Mouse (Mus musculus): ENCODE data around the gene Gpam. TPM values are rescaled to one million over a fixed set of nuclear protein-coding genes. Genes with fewer than 3 reads are reported as not detected.

Gene Gpam
- polyA plus RNA-seq, 1 experiment from 2014 or later, result 20.6 TPM

DNA sequence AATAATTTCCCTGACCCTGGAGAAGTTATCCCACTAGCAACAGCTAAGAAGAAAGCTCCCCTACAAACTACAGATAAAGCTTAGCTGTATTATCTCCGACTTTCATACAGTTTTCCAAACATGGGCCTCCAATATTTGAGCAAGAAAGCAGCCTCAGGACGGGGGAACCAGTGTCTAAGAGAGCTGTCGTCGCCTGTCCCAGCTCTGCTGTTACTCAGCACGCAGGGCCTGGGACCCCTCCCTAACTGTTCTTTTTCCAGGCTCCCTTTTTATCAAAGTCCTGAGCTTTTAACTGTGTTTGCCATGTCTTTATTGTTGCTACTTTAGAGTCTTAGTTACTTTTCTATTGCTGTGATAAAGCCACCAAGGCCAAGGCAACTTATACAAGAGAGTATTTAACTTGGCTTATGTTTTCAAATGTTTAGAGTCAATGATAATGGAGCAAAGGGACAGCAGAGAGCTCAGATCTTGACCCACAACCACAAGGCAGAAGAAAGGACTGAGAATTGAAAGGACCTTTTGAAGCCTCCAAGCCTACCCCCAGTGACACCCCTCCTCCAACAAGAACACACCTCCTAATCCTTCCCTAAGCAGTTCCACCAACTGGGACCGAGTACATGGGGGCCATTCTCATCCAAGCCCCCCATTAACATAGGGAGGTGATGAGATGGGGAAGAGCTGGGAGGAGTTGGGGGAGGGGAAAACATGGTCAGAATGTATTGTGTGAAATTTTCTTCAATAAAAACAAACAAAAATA is 9.8 kb downstream of the Gpam start:
- Histone ChIP-seq H3K4me1 (ENCODE audit: insufficient read depth, low read length) (peaks cover 4% of the 10 kb centered on the region), H3K27ac (ENCODE audit: low read length) (no peak overlapping the region), H3K9ac (replicated peaks; ENCODE audit: low read length) (no peak overlapping the region), H3K36me3 (ENCODE audit: insufficient read depth, low read length) (no peaks in the 10 kb centered on the region), H3K9me3 (ENCODE audit: low read length) (no peaks in the 10 kb centered on the region), H3K4me2 (replicated peaks; ENCODE audit: low read depth, low read length) (no peak overlapping the region), H3K4me3 (ENCODE audit: low read length) (no peak overlapping the region), H3K27me3 (ENCODE audit: insufficient read depth, low read length) (no peaks in the 10 kb centered on the region)
- 73% methylated on average over 6 of the region's 6 CpGs for WGBS
- no peak for ATAC-seq (ENCODE audit: low FRiP score, low TSS enrichment)

DNA sequence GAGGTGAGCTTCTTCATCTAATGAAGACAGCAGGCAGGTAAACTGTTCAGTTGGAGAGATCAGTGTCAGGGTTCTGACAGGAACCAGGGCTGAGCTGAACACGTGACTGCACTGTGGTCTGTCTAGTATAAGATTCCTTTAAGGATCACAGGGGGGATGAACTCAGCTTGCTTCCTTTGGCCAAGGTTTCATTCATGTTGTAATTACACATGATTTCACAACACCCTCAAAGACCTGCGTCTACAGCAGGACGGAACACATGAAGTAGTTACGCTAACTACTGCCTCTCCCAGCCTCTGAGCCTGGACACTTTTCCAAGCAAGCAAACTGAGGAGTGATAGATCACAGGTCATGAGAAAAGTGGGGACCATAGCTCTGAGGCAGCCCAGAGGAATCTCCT is 11.5 kb downstream of the Gpam start:
- 91% methylated on average over 4 of the region's 4 CpGs for WGBS
- H3K27ac ChIP-seq (ENCODE audit: low read length), result no peak overlapping the region
- H3K9me3 ChIP-seq (ENCODE audit: low read length), result no peaks in the 10 kb centered on the region
- no peak for ATAC-seq (ENCODE audit: low FRiP score, low TSS enrichment)
- H3K9ac ChIP-seq (replicated peaks; ENCODE audit: low read length), result no peak overlapping the region
- no peaks in the 10 kb centered on the region for H3K27me3 ChIP-seq (ENCODE audit: insufficient read depth, low read length)
- no peaks in the 10 kb centered on the region for H3K36me3 ChIP-seq (ENCODE audit: insufficient read depth, low read length)
- H3K4me1 ChIP-seq (ENCODE audit: insufficient read depth, low read length), result peaks cover 4% of the 10 kb centered on the region
- no peak overlapping the region for H3K4me3 ChIP-seq (ENCODE audit: low read length)
- no peak overlapping the region for H3K4me2 ChIP-seq (replicated peaks; ENCODE audit: low read depth, low read length)

DNA sequence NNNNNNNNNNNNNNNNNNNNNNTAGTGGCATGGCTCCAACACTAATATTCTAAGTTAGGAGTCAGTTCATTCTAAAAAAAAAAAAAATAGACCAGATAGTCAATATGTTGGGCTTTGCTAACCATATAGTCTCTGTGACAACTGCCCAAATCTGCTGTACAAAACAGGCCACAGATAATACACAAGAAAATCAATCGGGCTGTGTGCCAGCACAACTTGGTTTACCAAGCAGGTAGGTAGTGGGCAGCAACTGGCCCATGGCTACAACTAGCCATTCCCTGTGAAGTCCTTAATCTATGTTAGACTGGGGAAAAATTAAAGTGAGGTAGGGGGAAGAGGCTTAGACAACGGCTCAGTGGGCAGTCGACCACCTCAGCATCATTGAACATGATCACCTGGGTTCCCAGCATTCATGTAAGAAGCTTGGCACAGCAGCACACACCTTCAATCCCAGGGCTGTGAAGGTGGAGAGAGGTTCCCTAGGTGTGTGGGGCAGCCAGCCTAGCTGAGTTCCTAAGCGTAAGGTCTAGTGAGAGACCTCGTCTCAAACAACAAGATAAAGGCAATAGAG is 12.1 kb downstream of the Gpam start:
- ATAC-seq (ENCODE audit: low FRiP score, low TSS enrichment), result no peak

DNA sequence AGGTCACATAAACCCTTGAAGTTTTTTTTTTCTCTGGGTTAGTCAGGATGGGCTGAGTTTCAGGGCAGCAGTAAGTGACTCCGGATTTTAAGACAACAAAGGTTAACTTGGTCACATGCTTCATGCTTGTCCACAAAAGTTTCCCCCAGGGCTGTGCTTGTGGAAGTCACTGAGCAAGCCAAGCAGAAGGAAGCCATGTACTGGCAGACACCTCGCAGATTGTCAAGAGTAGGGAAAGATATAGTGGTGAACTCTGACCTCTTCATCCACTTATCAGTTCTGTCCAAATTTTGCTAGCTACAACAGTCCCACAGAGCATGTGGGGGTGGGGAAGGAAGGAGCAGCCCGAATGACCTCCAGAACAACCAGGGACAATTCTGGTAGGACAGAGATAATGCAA is 19.1 kb downstream of the Gpam start:
- ATAC-seq (ENCODE audit: low FRiP score, low TSS enrichment), result no peak
- H3K27me3 ChIP-seq (ENCODE audit: insufficient read depth, low read length), result no peaks in the 10 kb centered on the region
- WGBS, result 35% methylated on average over 3 of the region's 3 CpGs
- no peak overlapping the region for H3K4me3 ChIP-seq (ENCODE audit: low read length)
- H3K36me3 ChIP-seq (ENCODE audit: insufficient read depth, low read length), result no peaks in the 10 kb centered on the region
- no peaks in the 10 kb centered on the region for H3K9me3 ChIP-seq (ENCODE audit: low read length)
- H3K27ac ChIP-seq (ENCODE audit: low read length), result no peak overlapping the region
- H3K9ac ChIP-seq (replicated peaks; ENCODE audit: low read length), result no peak overlapping the region
- 0 out of 2 replicates have a peak, but pooled peaks cover 4% of the 10 kb centered on the region for H3K4me1 ChIP-seq (ENCODE audit: insufficient read depth, low read length)
- H3K4me2 ChIP-seq (replicated peaks; ENCODE audit: low read depth, low read length), result no peak overlapping the region

More for the DNA sequence above, 12.1 kb downstream of the Gpam start:
- H3K27ac ChIP-seq (ENCODE audit: low read length), result no peak overlapping the region
- no peaks in the 10 kb centered on the region for H3K36me3 ChIP-seq (ENCODE audit: insufficient read depth, low read length)
- peaks cover 4% of the 10 kb centered on the region; the same call in 1 of the 2 replicates for H3K4me1 ChIP-seq (ENCODE audit: insufficient read depth, low read length)
- H3K4me3 ChIP-seq (ENCODE audit: low read length), result no peak overlapping the region
- no peak overlapping the region for H3K9ac ChIP-seq (replicated peaks; ENCODE audit: low read length)
- WGBS, result 89% methylated on average over 5 of the region's 5 CpGs
- H3K4me2 ChIP-seq (replicated peaks; ENCODE audit: low read depth, low read length), result no peak overlapping the region
- no peaks in the 10 kb centered on the region for H3K27me3 ChIP-seq (ENCODE audit: insufficient read depth, low read length)
- H3K9me3 ChIP-seq (ENCODE audit: low read length), result no peaks in the 10 kb centered on the region

DNA sequence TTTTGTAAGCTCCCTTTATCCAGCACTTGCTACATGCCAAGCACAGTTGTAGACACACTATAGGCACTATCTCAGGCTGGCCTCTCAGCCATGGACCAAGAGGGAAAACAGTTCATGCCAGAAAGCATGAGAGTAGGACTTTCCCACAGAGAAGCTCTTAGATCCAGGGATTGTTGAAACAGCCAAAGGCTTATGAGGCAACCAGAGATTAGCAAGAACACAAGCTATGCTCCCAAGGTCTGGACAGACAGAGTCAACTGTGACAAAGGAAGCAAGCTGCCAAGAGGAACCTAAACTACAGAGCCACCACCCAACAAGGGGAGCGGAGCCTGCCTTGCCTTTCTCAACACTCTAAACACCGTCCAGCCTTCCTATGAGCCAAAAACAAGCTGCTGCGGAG is 21.1 kb downstream of the Gpam start:
- H3K9me3 ChIP-seq (ENCODE audit: low read length), result no peaks in the 10 kb centered on the region
- WGBS, result 92% methylated on average over 3 of the region's 3 CpGs
- no peaks in the 10 kb centered on the region for H3K27me3 ChIP-seq (ENCODE audit: insufficient read depth, low read length)
- ATAC-seq (ENCODE audit: low FRiP score, low TSS enrichment), result no peak
- 0 out of 2 replicates have a peak, but pooled peaks cover 4% of the 10 kb centered on the region for H3K4me1 ChIP-seq (ENCODE audit: insufficient read depth, low read length)
- H3K36me3 ChIP-seq (ENCODE audit: insufficient read depth, low read length), result no peaks in the 10 kb centered on the region
- no peak overlapping the region for H3K4me3 ChIP-seq (ENCODE audit: low read length)
- H3K9ac ChIP-seq (replicated peaks; ENCODE audit: low read length), result no peak overlapping the region
- H3K4me2 ChIP-seq (replicated peaks; ENCODE audit: low read depth, low read length), result no peak overlapping the region
- H3K27ac ChIP-seq (ENCODE audit: low read length), result no peak overlapping the region

DNA sequence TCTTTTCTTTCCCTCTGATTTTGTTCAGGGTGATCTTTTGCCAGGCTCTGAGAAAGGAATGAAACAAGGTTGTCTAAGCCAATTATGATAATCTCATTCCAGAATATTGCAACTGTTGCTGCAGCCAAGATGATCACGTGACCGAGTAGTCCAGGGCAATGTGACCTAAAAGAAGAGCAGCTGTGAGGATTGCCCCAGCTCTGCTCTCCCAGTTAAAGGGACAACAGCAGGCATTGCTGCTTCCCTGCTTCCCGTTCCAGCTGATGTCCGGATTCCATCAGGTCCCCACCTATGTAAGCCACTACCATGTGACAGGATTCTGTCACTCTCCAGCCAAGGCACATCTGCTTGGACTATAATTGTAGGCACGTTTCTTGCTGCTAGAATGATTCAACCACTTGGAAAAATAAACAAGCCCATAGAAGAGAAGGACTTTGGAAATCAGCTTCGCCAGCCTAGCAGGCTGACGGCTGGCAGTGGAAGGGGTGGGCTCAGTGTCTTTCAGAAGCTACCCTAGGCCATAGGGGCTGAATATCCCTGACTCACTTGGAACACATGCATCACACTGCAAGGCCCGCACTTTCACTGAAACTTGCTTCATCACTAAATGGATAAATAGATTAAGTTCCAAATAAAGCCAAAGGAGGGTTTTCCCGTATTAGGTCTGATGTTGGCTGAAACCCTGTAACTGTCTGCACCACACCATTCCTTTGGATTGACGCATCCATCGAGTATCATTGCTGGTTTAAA is 23.8 kb downstream of the Gpam start:
- Histone ChIP-seq H3K4me3 (ENCODE audit: low read length) (no peak overlapping the region), H3K27ac (ENCODE audit: low read length) (no peak overlapping the region), H3K36me3 (ENCODE audit: insufficient read depth, low read length) (no peaks in the 10 kb centered on the region), H3K4me2 (replicated peaks; ENCODE audit: low read depth, low read length) (no peak overlapping the region), H3K9ac (replicated peaks; ENCODE audit: low read length) (no peak overlapping the region), H3K4me1 (ENCODE audit: insufficient read depth, low read length) (peaks cover 14% of the 10 kb centered on the region), H3K27me3 (ENCODE audit: insufficient read depth, low read length) (no peaks in the 10 kb centered on the region), H3K9me3 (ENCODE audit: low read length) (no peaks in the 10 kb centered on the region)
- no peak for ATAC-seq (ENCODE audit: low FRiP score, low TSS enrichment)
- WGBS, result 61% methylated on average over 11 of the region's 11 CpGs

DNA sequence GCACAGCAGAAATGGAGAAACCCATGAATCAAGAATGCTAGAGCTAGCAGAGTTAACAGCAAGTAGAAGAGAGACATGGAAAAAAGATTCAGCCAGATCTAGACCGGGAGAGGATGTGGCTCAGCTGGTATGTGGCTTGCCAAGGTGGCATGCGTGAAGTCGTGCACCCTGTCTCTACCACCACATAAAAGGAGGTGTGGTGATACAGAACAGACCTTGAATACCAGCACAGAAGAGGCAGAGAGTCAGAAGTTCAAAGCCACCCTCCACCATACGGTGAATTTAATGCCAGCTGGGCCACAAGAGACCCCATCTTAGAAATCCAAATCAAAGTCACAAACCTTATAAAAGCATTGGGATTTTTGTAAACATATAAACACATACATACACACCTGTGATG is 25.4 kb downstream of the Gpam start:
- Histone ChIP-seq H3K27me3 (ENCODE audit: insufficient read depth, low read length) (no peaks in the 10 kb centered on the region), H3K27ac (ENCODE audit: low read length) (no peak overlapping the region), H3K4me1 (ENCODE audit: insufficient read depth, low read length) (peaks cover 22% of the 10 kb centered on the region), H3K9me3 (ENCODE audit: low read length) (no peaks in the 10 kb centered on the region), H3K4me2 (replicated peaks; ENCODE audit: low read depth, low read length) (no peak overlapping the region), H3K36me3 (ENCODE audit: insufficient read depth, low read length) (no peaks in the 10 kb centered on the region), H3K9ac (replicated peaks; ENCODE audit: low read length) (no peak overlapping the region), H3K4me3 (ENCODE audit: low read length) (no peak overlapping the region)
- WGBS, result 80% methylated on average over 4 of the region's 4 CpGs
- no peak for ATAC-seq (ENCODE audit: low FRiP score, low TSS enrichment)

DNA sequence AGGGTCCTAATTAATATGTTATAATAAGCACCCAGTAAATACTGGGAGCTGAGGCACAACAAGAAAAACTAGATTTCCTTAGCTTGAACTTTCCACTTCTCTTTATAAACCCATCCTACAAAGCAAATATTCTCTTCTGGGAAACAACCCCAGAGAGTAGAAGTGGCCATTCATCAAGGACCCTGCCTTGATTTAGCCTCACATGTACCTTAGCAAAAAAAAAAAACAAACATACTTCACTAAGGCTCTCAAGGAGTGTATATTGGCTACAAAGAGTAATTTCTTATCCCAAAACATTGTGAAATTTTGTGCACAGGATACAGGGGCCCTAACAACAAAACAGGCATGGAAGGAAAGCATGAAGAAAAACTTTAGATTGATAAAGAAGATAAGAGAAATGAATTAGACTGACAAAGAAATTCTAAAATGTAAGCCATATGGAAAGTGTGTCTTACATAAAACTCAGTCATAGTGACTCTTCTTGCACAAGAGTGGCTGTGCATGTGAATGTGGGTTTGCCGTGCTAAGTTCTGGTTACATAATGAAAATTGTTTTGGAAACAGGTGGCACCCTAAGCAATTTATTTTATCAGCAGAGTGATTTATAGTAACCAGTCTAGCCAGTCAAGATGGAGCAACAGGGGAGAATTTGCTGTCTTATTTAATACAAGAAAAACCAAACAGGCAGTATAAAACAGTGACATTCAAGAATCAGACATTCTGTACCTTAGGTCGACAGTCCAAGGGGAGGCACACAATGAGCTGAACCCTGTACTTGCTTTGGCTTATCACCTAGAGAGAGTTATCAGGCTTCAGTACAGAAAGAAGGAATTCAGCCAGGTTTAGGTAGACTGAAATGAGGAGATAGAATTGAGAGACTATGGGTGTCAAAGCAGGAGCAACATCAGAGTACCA is 26.6 kb downstream of the Gpam start:
- no peak overlapping the region for H3K27ac ChIP-seq (ENCODE audit: low read length)
- H3K9ac ChIP-seq (replicated peaks; ENCODE audit: low read length), result peak overlapping the region; percentile 94
- peak overlapping the region; percentile 98 for H3K4me2 ChIP-seq (replicated peaks; ENCODE audit: low read depth, low read length)
- peak overlapping the region; percentile 89 for H3K4me3 ChIP-seq (ENCODE audit: low read length)
- ATAC-seq (ENCODE audit: low FRiP score, low TSS enrichment), result no peak
- no peaks in the 10 kb centered on the region for H3K36me3 ChIP-seq (ENCODE audit: insufficient read depth, low read length)
- no peaks in the 10 kb centered on the region for H3K27me3 ChIP-seq (ENCODE audit: insufficient read depth, low read length)
- 76% methylated on average over 2 of the region's 2 CpGs for WGBS
- H3K4me1 ChIP-seq (ENCODE audit: insufficient read depth, low read length), result peaks cover 24% of the 10 kb centered on the region
- no peaks in the 10 kb centered on the region for H3K9me3 ChIP-seq (ENCODE audit: low read length)
